Mouse (Mus musculus) left cerebral cortex, postnatal 4 days (tissue): ENCODE data around the gene Dnaja3. TPM values are rescaled to one million over a fixed set of nuclear protein-coding genes. Genes with fewer than 3 reads are reported as not detected.

Source experiments
- total RNA-seq, 2 experiments: library from RNA; stranded (reverse); gene quantifications; 2 replicates each; pipeline ENCODE4 v1.2.3; 2021

Gene Dnaja3
- total RNA-seq, 2 experiments from 2014 or later: 40.0 to 40.2 TPM

Other genes with a start within 250 kb of the Dnaja3 start
- gene Adcy9, start 219.5 kb upstream of the Dnaja3 start, total RNA-seq: 10 to 100 TPM; 21.1 to 22.3 TPM
- 10 to 100 TPM; 34.2 to 41.4 TPM for gene Srl, start 98.2 kb upstream of the Dnaja3 start, total RNA-seq
- 10 to 100 TPM; 13.0 to 13.4 TPM for gene Tfap4, start 80.1 kb upstream of the Dnaja3 start, total RNA-seq
- 10 to 100 TPM; 29.0 to 32.8 TPM for gene Glis2, start 45.3 kb upstream of the Dnaja3 start, total RNA-seq
- gene Pam16, start 15.0 kb upstream of the Dnaja3 start, total RNA-seq: 10 to 100 TPM; 76.7 to 85.7 TPM
- 1 to 10 TPM; 2.6 to 3.2 TPM for gene Vasn, start within 50 bp of the Dnaja3 start, total RNA-seq
- 100 to 1,000 TPM in 1 of 2 experiments, 10 to 100 TPM in 1; 99.4 to 104 TPM for gene Coro7, start 39.8 kb downstream of the Dnaja3 start, total RNA-seq
- 10 to 100 TPM; 26.6 to 28.8 TPM for gene Nmral1, start 79.4 kb downstream of the Dnaja3 start, total RNA-seq
- gene Hmox2, start 86.4 kb downstream of the Dnaja3 start, total RNA-seq: 10 to 100 TPM; 70.2 to 70.8 TPM
- gene Cdip1, start 150.3 kb downstream of the Dnaja3 start, total RNA-seq: 10 to 100 TPM; 89.0 to 93.5 TPM
- gene 4930562C15Rik, start 195.4 kb downstream of the Dnaja3 start, total RNA-seq: not detected
- gene Ubald1, start 240.3 kb downstream of the Dnaja3 start, total RNA-seq: 10 to 100 TPM; 58.5 to 59.1 TPM
- gene Mgrn1, start 246.3 kb downstream of the Dnaja3 start, total RNA-seq: 100 to 1,000 TPM; 152 to 163 TPM